Mouse (Mus musculus): ENCODE results near the gene Arrdc5. TPM values are rescaled to one million over a fixed set of nuclear protein-coding genes. Genes with fewer than 3 reads are reported as not detected.

The Arrdc5 gene
- total and polyA plus RNA-seq, 3 experiments, result not detected

- TF ChIP-seq NRF1 (IDR thresholded peaks at IDR 0.05; ENCODE audit: insufficient read depth, low read depth, low read length, poor library complexity, severe bottlenecking) (no peak), ELF1 (IDR thresholded peaks at IDR 0.05; ENCODE audit: low read depth, low read length) (no peak), MAFK (IDR thresholded peaks at IDR 0.05; ENCODE audit: borderline replicate concordance, low read depth, low read length) (no peak)
These were observed 31.2 kb upstream of the Arrdc5 start (continued) for GRCm38 (mm10) chr17:56331256-56331655.

- Histone ChIP-seq H3K79me2 (ENCODE audit: control insufficient read depth, insufficient read depth, low read length, poor library complexity) (peaks cover 14% of the 10 kb centered on the region), H3K9me3 (replicated peaks; ENCODE audit: insufficient read depth, low read length) (no peaks in the 10 kb centered on the region), H3K4me3 (ENCODE audit: control insufficient read depth in 1 of 2, insufficient read depth in 1 of 2, low read depth in 2 of 2, low read length in 2 of 2) (no peak overlapping the region), H3K27me3 (ENCODE audit: control insufficient read depth in 1 of 2, insufficient read depth in 2 of 2, low read length in 2 of 2) (no peaks in the 10 kb centered on the region), H3K4me1 (ENCODE audit: control insufficient read depth in 1 of 2, insufficient read depth in 2 of 2, low read length in 2 of 2) (peaks cover 2 to 14% of the 10 kb centered on the region in 2 experiments; a peak in 3 of 4 replicates), H3K9ac (ENCODE audit: control insufficient read depth, low read depth, low read length, poor library complexity, severe bottlenecking) (no peak overlapping the region), H3K27ac (ENCODE audit: control insufficient read depth, low read depth, low read length) (no peak overlapping the region), H3K36me3 (ENCODE audit: control insufficient read depth in 1 of 2, insufficient read depth in 2 of 2, low read length in 2 of 2) (peaks cover 0 to 13% of the 10 kb centered on the region in 2 experiments; a peak in 2 of 4 replicates)
- no peak for DNase-seq (ENCODE audit: low read depth, low spot score)
- no peak for TF ChIP-seq USF2 (IDR thresholded peaks at IDR 0.05; ENCODE audit: borderline replicate concordance in 1 of 2, insufficient read depth in 1 of 2, low read depth in 1 of 2, low read length in 2 of 2)
- no peak for TF ChIP-seq E2F4 (IDR thresholded peaks at IDR 0.05; ENCODE audit: borderline replicate concordance, low read depth, low read length)
- TF ChIP-seq POLR2AphosphoS2 (IDR thresholded peaks at IDR 0.05; ENCODE audit: low read length), result no peak
- TF ChIP-seq MYB (IDR thresholded peaks at IDR 0.05; ENCODE audit: low read depth, low read length), result no peak
- no peak for TF ChIP-seq MAX (IDR thresholded peaks at IDR 0.05; ENCODE audit: low read length)
- TF ChIP-seq SIN3A (IDR thresholded peaks at IDR 0.05; ENCODE audit: low read length), result no peak
- no peak for TF ChIP-seq UBTF (IDR thresholded peaks at IDR 0.05; ENCODE audit: borderline replicate concordance, insufficient read depth, low read depth, low read length)
- no peak for TF ChIP-seq RAD21 (IDR thresholded peaks at IDR 0.05; ENCODE audit: low read depth, low read length)
- TF ChIP-seq MEF2A (IDR thresholded peaks at IDR 0.05; ENCODE audit: extremely low read depth, insufficient replicate concordance, low read depth, low read length, poor library complexity, severe bottlenecking), result no peak
- TF ChIP-seq ZMIZ1 (IDR thresholded peaks at IDR 0.05; ENCODE audit: low read depth, low read length), result no peak
These were observed 30.3 kb upstream of the Arrdc5 start for GRCm38 (mm10) chr17:56330345-56330744.

- H3K27me3 ChIP-seq (ENCODE audit: control insufficient read depth in 1 of 2, insufficient read depth in 2 of 2, low read length in 2 of 2), result no peaks in the 10 kb centered on the region
- H3K79me2 ChIP-seq (ENCODE audit: control insufficient read depth, insufficient read depth, low read length, poor library complexity), result peaks cover 14% of the 10 kb centered on the region
- no peak overlapping the region for H3K4me3 ChIP-seq (ENCODE audit: control insufficient read depth in 1 of 2, insufficient read depth in 1 of 2, low read depth in 2 of 2, low read length in 2 of 2)
- H3K27ac ChIP-seq (ENCODE audit: control insufficient read depth, low read depth, low read length), result no peak overlapping the region
- DNase-seq (ENCODE audit: low read depth, low spot score), result no peak
- H3K4me1 ChIP-seq (ENCODE audit: control insufficient read depth in 1 of 2, insufficient read depth in 2 of 2, low read length in 2 of 2), result peaks cover 2 to 14% of the 10 kb centered on the region in 2 experiments
- H3K9ac ChIP-seq (ENCODE audit: control insufficient read depth, low read depth, low read length, poor library complexity, severe bottlenecking), result no peak overlapping the region
- H3K9me3 ChIP-seq (replicated peaks; ENCODE audit: insufficient read depth, low read length), result no peaks in the 10 kb centered on the region
- TF ChIP-seq GABPA (IDR thresholded peaks at IDR 0.05; ENCODE audit: low read depth, low read length) (no peak), RCOR1 (IDR thresholded peaks at IDR 0.05; ENCODE audit: low read depth, low read length) (no peak), ZNF384 (IDR thresholded peaks at IDR 0.05; ENCODE audit: low read depth, low read length) (no peak), POLR2A (IDR thresholded peaks at IDR 0.05; ENCODE audit: control insufficient read depth in 1 of 2, insufficient read depth in 1 of 2, low read depth in 1 of 2, low read length in 2 of 2, poor library complexity in 1 of 2) (no peak), E2F4 (IDR thresholded peaks at IDR 0.05; ENCODE audit: borderline replicate concordance, low read depth, low read length) (no peak), USF1 (IDR thresholded peaks at IDR 0.05; ENCODE audit: low read depth, low read length) (no peak), TAL1 (IDR thresholded peaks at IDR 0.05; ENCODE audit: low read length) (no peak), MAX (IDR thresholded peaks at IDR 0.05; ENCODE audit: low read length) (no peak), CTCF (IDR thresholded peaks at IDR 0.05 in 2 of 3, conservative IDR thresholded peaks at IDR 0.05 in 1 of 3; ENCODE audit: control insufficient read depth in 1 of 3, insufficient read depth in 1 of 3, low read depth in 2 of 3, low read length in 3 of 3, poor library complexity in 1 of 3, severe bottlenecking in 1 of 3) (no peak), CHD1 (IDR thresholded peaks at IDR 0.05; ENCODE audit: low read depth, low read length) (no peak), POLR2AphosphoS5 (IDR thresholded peaks at IDR 0.05; ENCODE audit: borderline replicate concordance, low read depth, low read length) (no peak), SMC3 (IDR thresholded peaks at IDR 0.05; ENCODE audit: low read depth, low read length) (no peak), JUND (IDR thresholded peaks at IDR 0.05; ENCODE audit: low read depth, low read length) (no peak), ZMIZ1 (IDR thresholded peaks at IDR 0.05; ENCODE audit: low read depth, low read length) (no peak), MYC (IDR thresholded peaks at IDR 0.05; ENCODE audit: low read depth, low read length) (no peak), ZKSCAN1 (IDR thresholded peaks at IDR 0.05; ENCODE audit: low read depth, low read length) (no peak), ETS1 (IDR thresholded peaks at IDR 0.05; ENCODE audit: low read depth, low read length) (no peak)
- peaks cover 0 to 13% of the 10 kb centered on the region in 2 experiments; a peak in 2 of 4 replicates for H3K36me3 ChIP-seq (ENCODE audit: control insufficient read depth in 1 of 2, insufficient read depth in 2 of 2, low read length in 2 of 2)
These were observed 29.2 kb upstream of the Arrdc5 start for GRCm38 (mm10) chr17:56329267-56329666.

Data from MEL (cell line).